Mouse (Mus musculus) kidney, adult 10 weeks (tissue): ENCODE data around the gene Gpr50. TPM values are rescaled to one million over a fixed set of nuclear protein-coding genes. Genes with fewer than 3 reads are reported as not detected.

Source experiments
- polyA plus RNA-seq: library from polyadenylated mRNA; stranded (reverse); fragments of 350-450 nt; fragmentation: Illumina TruSeq; extraction: RNeasy Lipid Tissue Mini Kit (QIAGEN cat#74804); gene quantifications from one replicate; pipeline ENCODE4 v1.2.3, GENCODE M21; 2014; ENCODE audit warnings: low read depth, low replicate concordance

Gpr50 gene
- not detected for polyA plus RNA-seq

DNA sequence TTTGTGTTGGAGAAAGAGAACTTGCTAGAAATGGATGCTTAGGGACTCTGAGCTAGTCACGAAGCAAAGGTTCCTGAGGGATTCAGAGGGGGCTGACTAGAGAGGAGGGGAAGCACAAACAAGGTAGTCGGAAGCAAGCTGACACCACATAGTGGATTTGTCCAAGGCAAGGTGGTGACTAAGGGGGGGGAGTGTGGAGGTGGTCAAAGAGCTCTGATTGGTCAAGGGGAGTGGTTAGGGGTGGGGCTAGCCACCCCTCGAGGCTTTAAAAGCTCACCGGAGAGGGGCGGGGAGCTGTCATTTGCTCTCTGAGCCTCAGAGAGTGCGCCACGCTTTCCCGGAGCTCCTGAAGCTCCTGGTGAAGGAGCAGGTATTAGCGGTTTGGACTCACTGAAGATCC is at the start of gene Gpr50:
Gene Gpr50 (plus strand): TSS at position 294 of the 400 bp plus-strand sequence.

Other genes with a start within 250 kb of the Gpr50 start
- gene Cd99l2, start 170.8 kb upstream of the Gpr50 start, polyA plus RNA-seq, result 25.6 TPM
- 176 TPM for gene Hmgb3, start 107.7 kb upstream of the Gpr50 start, polyA plus RNA-seq
- gene Vma21, start 152.3 kb downstream of the Gpr50 start, polyA plus RNA-seq, result 121 TPM